Mouse (Mus musculus): ENCODE measurements at regions not wholly inside any gene's neighbourhood (a gene's known extent, or its start where the extent isn't known, plus 50 kb on each side); places are given as distances from the start of the nearest gene placed in this dataset.

GRCm38 (mm10) chr4:12628702-12629374 lies 457.0 kb upstream of the Fam92a start:
- no peak for DNase-seq (ENCODE audit: low spot score in 2 of 2)

GRCm38 (mm10) chr4:12627158-12627871 lies 455.5 kb upstream of the Fam92a start:
- DNase-seq (ENCODE audit: low spot score in 2 of 2) = no peak

GRCm38 (mm10) chr4:12620756-12621270 lies 449.0 kb upstream of the Fam92a start:
- no peak for DNase-seq (ENCODE audit: low spot score in 2 of 2)

DNA sequence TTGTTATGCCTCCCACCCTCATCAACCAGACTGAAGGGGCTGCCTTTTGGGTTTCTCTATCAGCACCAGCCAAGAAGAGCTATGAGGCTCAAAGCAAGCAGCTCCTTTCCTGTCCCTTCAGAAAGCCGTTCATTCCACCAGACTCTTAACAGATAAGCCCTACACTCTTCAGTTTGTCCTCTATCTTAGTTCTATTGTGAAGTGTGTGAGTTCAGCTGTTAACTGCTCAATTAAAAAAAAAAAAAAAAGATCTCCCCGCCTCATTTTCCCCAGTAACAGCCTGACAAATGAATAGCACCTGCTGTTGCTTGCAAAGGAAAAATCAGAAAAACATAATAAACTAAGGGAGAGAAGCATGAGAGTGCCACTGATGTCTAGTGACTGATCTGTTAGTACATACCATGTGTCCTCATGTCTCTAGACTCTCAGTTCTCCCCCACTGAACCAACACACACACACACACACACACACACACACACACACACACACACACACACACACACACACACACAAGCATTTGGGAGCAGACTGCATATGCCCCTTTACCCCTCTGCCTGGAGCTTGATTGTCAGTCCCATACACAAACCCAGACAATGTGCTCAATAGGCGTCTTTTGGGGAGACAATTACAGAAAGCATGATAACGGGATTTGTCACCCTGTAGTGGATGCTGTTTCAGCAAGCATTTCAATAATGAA lies 448.4 kb upstream of the Fam92a start:
- no peak for DNase-seq (ENCODE audit: low spot score in 2 of 2)

DNA sequence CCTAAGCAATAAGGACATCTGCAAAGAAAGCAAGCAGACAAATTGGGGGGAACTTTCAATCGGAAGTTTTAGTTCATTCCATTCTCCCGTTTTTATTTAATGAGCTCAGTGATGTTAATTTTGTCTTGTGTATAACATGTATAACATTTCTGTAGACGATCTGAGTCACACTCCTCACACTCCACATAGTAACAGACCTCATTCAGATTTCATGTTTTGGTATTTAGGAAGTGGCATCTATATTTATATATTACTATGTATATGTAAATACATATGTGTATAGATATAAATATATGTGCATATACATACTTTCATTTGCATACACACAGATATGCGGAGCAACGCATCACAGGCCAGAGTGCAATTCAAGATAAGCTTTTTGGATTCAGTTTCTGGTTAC lies 444.9 kb upstream of the Fam92a start:
- no peak for DNase-seq (ENCODE audit: low spot score in 2 of 2)

GRCm38 (mm10) chr4:12611511-12611910 lies 439.7 kb upstream of the Fam92a start:
- DNase-seq (ENCODE audit: low spot score in 2 of 2) = no peak

DNA sequence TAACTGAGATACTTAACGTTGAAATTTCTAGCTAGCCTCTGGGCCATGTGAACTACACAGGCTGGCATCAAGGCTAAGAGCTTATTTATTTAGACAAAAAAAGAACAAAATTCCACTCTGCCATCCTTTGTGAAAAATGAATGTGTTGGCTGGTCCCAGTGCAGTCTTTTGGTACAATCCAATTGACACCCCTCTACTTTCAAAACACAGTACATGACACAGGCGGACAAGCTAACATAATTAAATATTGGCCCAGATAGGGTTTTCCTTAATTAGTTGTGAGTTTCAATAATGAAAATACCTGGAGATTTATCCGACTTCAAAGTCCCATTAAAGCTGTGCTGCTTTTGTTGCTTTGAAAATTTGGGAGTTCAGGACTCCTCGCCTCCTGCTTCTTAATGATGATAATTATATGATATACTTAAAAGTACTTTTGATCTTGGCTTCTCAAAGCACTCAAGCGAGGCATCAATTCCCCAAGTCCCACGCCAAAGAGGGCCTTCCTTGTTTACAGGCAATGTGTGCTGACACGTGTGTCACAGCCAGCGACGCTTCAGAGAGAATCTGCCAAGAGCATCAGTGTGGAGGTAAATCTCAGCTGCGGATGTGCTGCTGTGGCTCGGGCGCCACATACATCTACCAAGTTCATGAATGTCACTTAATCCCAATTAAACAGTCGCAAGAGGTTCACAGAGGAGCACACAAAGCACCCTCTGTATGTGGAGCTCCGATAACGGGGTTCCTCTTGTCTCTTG lies 429.5 kb upstream of the Fam92a start:
- no peak for DNase-seq (ENCODE audit: low spot score in 2 of 2)

- peak; percentile 8 to 16 for DNase-seq (ENCODE audit: low spot score in 2 of 2)
These were observed 424.1 kb upstream of the Fam92a start for GRCm38 (mm10) chr4:12595801-12596515.

DNA sequence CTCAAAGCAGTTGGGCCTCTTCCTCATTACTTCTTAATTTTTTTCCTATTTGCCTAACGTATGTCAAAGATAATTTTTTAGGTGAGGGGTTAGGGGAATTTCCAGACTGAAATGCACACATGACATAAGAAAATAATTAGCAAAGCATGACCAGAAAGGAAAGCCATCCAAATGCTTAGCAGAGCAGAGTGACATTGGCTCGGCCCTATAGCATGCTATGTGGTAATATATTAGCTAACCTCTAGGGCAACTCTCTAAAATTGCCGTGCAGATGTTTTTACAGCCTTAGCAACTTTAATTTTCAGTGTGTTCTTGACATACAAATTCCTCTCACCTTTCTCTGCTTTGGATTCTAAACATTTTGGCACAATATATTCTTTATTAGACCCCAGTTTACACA lies 421.2 kb upstream of the Fam92a start:
- DNase-seq (ENCODE audit: low spot score in 2 of 2) = no peak

DNA sequence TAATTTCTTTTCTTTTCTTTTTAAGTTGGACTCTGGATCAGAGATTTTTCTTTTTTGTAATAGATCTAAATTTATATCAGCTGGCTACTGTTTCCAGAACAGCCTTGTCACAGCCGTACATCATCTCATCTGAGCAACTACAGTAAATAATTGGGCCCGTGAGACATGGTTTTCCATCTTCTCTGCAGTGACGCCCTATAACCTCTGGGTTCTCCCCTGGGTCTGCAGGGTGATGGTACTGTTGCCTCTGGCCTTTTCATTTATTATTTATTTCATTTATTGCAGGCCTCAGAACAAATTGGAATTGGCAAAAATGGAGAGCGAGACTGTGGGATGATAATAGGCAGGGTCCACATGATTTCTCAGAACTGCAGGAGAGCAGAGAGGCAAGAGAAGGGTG lies 406.3 kb upstream of the Fam92a start:
- no peak for DNase-seq (ENCODE audit: low spot score in 2 of 2)

GRCm38 (mm10) chr4:12571881-12572280 lies 400.1 kb upstream of the Fam92a start:
- no peak for DNase-seq (ENCODE audit: low spot score in 2 of 2)

DNA sequence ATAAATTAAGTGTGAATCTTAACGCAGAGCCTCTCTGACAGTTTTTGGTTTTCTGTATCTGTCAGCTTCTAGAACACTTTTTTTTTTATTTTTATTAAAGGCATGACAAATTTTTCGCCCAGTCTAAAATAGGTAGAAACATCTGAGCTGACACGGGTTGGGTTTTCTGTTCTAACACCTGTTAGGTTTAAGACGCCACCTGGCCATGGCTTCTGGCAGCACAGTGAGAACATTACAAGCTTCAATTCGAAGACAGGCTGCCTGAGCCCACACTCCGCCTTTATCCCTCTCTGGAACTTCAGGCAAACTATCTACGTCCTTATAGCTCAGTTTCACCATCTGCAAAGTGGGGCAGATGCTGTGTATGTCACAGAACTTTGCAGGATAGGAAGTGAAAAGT lies 398.9 kb upstream of the Fam92a start:
- no peak for DNase-seq (ENCODE audit: low spot score in 2 of 2)

GRCm38 (mm10) chr4:12567643-12568042 lies 395.8 kb upstream of the Fam92a start:
- no peak for DNase-seq (ENCODE audit: low spot score in 2 of 2)

GRCm38 (mm10) chr4:12563016-12563415 lies 391.2 kb upstream of the Fam92a start:
- DNase-seq (ENCODE audit: low spot score in 2 of 2) = no peak

- DNase-seq (ENCODE audit: low spot score in 2 of 2) = no peak
These were observed 388.7 kb upstream of the Fam92a start for GRCm38 (mm10) chr4:12560546-12560945.

DNA sequence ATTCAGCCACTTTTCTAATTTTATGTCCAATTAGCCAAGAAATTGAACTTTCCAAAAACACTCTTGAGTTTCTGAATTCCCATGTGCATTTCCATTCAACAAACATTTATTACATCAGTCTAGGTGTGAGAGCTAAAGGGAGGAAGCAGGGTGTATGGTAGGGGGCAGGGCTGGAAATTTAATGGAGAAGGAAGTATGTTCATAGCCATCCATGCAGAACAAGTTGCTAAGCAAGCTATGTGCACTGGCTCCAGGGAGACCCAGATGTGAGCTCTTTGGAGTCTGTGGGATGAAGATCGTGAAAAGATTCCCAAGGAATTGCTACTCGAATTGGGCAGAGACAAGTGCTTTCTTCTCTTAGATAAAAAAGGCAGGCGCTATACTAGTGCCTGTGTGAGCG lies 388.2 kb upstream of the Fam92a start:
- no peak for DNase-seq (ENCODE audit: low spot score in 2 of 2)

- no peak for DNase-seq (ENCODE audit: low spot score in 2 of 2)
These were observed 385.3 kb upstream of the Fam92a start for GRCm38 (mm10) chr4:12557105-12557504.

DNA sequence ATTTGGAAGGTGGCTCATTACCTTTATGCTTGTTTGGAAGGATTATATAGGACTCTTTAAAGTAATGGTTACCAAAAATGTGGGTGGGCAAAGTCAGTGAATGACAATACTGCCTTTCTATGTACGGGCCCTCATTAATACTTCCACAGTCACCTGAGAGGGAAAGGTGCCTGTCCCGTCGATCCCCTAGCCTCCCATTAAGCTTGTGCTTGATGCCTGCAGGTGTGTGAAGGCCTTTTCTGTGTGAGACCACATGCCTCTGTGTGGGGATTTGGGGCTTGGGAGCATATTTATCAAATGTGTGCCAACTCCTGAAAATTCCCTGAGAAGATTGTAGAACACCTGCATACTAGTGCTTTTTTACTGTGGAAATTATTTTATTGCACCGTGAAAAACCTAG lies 377.4 kb upstream of the Fam92a start:
- no peak for DNase-seq (ENCODE audit: low spot score in 2 of 2)

DNA sequence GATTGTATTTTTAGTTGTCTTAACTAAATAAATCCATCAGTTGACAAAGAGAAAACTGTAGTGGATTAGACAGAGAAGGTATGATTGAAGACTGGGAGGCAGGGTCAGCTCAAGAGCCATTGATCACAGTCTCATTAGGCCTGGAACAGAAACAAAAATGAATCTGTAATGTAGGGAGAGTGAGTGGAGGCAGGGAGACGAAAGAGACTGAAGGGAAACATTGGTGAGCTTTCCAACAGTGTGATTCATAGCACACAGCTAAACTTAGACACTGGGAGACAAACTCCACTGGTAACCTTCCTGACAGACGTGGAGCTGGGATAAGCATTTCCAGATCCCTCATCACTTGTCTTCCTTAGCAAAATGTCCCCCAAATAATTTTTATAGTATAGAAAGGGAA lies 372.1 kb upstream of the Fam92a start:
- DNase-seq (ENCODE audit: low spot score in 2 of 2) = no peak

DNA sequence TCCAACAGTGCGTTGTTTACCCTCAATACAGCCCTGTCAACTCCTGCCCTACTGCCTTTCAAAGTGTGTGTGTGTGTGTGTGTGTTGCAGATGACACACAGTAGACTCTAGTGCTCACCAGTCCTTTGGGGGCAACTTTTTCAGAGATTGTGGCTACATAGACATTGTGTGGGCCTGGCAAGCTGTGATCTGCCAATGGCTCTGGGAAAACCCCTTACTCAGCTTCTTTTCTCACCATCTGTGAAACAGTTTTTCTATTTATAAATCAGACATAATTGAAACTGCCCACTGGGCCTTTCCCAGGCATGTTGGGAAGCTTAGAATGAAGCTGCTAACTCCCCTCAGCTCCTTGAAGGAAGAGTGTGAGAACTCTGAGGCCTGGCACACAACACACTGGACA lies 369.7 kb upstream of the Fam92a start:
- no peak for DNase-seq (ENCODE audit: low spot score in 2 of 2)

DNA sequence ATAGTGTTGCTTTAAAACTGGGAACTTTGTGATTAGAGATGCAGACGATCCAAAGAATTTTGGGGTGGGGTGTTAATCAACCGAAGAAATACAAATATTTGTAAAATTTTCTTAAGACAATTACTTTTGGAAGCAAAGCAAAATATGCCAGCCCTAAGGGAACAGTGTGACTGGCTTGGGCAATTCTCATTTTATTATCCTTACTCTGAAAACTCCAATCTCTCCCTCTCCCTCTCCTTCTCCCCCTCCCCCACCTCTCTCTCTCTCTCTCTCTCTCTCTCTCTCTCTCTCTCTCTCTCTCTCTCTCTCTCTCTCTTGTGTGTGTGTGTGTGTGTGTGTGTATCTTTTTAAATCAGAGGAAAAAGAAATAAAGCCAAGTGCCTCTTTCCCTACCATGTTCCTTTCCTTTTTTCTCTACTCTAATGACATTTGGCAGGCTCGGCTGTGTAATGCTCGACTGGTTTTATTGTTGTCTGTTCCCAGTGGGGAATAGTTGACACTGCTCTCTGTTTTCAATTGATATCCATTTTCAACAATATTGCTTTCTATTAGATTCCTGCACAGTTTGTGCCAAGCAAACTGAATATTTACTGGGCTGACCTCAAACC lies 367.5 kb upstream of the Fam92a start:
- no peak for DNase-seq (ENCODE audit: low spot score in 2 of 2)

Measured in frontal cortex, postnatal 14 days (tissue).